Mouse (Mus musculus) kidney, postnatal 36 days (tissue): ENCODE measurements around the gene Gm45062.

Source experiments
- DNase-seq, 2 experiments: peaks; one replicate each; pipeline ENCODE4 v3.0.0; 2021 to 2022; ENCODE audit warnings: mixed read lengths in 2 of 2

Gm45062 gene

GRCm38 (mm10) chr6:8259004-8259666 is at the start of gene Gm45062, which contains the start of the genes Rpa3 and Umad1:
Gene Gm45062, plus strand, starts transcription at chr6:8259450.
Gene Rpa3, minus strand, starts transcription at chr6:8259173.
Gene Umad1, plus strand, starts transcription at chr6:8259288.
- DNase-seq = peak; percentile 98 to 99

GRCm38 (mm10) chr6:8209866-8210186 is 49.4 kb upstream of the Gm45062 start:
- no peak for DNase-seq

- no peak for DNase-seq
Observed at GRCm38 (mm10) chr6:8210661-8211060, 48.6 kb upstream of the Gm45062 start.

DNA sequence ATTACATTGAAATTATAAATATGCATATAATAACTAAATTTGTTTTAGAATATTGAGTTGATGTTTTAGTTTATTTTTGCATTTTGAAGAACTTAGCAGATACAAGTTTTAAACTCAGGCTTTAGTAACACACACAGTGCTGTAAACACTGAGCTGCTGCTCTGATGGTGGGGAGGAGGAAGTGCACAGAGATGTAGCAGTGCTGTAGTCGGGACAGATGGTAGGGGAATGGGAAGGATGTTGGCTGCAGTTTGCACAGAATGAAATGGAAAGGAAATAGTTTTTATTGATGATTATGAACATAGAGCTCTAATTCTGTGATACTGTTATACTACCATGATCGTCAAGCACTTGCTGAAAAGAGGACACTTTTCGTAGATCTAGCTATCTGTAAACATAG is 32.2 kb upstream of the Gm45062 start:
- DNase-seq = no peak

DNA sequence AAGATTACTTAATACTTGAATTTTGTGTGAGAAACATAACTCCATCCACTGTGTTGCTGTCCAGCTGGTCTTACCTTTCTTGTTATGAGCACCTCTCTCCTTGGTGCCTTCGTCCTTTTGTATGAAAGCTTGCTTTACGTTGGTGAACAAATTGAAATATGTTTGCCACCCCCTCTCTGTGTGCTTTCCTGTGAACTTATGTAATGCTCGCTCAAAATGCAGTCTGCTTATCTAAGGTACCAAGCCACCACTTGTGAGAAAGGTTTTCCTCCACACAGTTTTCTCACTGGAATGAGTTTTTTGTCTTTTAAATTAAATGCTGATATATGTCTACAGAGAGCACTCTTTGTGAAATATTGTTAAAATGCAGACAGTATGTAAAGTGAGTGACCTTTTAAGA is 30.7 kb upstream of the Gm45062 start:
- no peak for DNase-seq

DNA sequence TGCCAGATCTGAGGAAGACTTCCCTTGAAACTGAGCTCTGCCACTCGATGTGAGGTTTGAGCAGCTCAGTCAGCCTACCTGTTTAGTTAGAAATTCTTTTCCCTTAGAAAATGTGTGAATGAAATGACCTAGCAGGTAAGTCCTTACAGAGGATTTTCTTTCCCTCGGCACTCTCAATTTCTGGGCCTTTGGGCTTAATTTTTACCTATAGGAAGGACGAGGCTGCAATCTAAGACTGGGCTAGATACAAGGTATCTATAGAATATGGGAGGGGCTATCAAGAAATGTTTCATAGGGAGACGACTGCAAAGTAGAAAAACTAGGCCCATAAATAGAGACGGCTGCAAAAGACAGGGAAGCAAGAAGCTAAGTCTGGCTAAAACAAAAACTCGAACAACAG is 934 bp upstream of the Gm45062 start:
- no peak for DNase-seq

DNA sequence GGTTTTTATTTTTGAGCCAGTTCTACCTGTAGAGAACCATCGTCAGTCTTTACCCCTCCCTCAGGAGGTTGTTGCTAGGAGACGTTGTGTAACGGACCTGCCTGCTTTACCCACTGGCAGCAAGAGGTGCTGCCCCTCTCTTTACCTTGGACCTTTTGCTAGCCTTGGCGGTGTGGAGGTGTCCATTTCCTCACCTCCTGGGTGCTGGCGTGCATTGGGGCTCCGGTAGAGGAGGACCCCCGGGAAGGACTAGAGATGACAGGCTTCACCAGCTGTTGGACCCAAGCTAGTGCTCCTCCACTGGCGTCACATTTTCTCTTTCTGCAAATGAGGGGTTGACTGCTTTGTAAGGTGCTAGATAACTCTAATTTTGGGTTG is 406 bp downstream of the Gm45062 start:
- no peak for DNase-seq

GRCm38 (mm10) chr6:8271047-8271446 is 11.8 kb downstream of the Gm45062 start:
- DNase-seq = peak in 1 of 2 experiments; percentile 8

- peak; percentile 54 to 77 for DNase-seq
Observed at GRCm38 (mm10) chr6:8274387-8275054, 15.3 kb downstream of the Gm45062 start.

DNA sequence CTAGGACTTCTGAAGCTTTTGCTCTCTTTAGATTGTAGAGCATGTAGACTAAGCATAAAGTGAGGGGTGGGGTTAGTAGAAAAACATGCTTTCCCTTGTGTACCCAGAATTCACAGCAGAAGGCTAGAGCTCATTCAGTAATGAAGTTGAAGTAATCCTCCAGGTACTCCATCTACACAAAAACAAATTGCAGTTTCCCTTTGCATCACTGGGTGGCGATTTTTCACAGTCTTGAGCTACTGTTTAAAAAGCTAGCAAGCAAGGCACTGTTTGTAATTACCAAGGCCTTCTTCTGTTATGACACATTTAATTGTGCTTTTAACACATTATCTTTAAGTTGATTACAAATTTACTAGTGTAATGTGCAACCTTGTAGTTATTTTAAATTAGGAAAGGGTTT is 15.8 kb downstream of the Gm45062 start:
- peak; percentile 74 to 84 for DNase-seq

DNA sequence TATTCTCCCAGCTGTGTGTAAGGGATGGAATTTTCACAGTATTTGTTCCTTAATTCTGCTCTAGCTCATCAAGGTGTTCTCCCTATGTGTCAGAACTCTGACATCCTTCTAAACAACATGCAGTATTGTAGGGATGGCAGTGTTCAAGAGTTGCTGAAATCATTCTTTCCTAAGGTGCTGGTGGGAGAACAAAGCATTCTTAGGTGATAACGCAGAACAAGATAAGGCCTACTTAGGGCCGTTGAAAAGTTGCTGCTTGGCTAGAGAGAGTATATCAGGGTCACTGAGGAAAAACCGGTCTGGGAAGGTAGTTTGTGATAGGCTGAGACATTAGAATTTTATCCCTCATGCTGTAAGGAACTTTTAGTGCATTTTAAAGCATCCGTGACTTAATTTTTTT is 17.2 kb downstream of the Gm45062 start:
- DNase-seq = no peak

DNA sequence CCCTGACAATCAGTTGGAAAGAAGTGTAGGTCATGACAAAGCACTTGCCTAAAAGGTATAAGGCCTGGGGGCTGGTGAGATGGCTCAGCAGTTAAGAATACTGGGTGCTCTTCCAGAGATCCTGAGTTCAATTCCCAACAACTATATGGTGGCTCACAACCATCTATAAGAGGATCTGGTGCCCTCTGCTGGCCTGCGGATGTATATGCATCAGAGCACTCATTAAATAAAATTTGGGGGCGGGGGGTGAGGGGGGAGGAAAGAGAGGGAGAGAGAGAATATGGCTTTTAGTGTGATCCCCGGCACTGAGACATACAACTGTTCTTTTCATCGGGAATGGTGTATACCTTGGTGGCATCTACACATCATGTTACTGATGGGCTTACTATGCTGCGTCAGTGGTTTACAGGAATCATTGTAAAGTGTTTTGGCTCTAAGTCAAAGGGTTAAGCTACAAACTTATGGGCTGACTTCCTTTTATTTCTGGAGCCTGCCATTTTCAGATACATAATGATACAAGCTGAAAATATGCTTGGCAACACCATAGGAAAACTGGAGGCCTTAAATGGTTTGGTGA is 19.3 kb downstream of the Gm45062 start:
- DNase-seq = peak in 1 of 2 experiments; percentile 32

- DNase-seq = no peak
Observed at GRCm38 (mm10) chr6:8283255-8283654, 24.0 kb downstream of the Gm45062 start.

GRCm38 (mm10) chr6:8285401-8285960 is 26.2 kb downstream of the Gm45062 start:
- no peak for DNase-seq

GRCm38 (mm10) chr6:8286146-8286545 is 26.9 kb downstream of the Gm45062 start:
- DNase-seq = no peak

DNA sequence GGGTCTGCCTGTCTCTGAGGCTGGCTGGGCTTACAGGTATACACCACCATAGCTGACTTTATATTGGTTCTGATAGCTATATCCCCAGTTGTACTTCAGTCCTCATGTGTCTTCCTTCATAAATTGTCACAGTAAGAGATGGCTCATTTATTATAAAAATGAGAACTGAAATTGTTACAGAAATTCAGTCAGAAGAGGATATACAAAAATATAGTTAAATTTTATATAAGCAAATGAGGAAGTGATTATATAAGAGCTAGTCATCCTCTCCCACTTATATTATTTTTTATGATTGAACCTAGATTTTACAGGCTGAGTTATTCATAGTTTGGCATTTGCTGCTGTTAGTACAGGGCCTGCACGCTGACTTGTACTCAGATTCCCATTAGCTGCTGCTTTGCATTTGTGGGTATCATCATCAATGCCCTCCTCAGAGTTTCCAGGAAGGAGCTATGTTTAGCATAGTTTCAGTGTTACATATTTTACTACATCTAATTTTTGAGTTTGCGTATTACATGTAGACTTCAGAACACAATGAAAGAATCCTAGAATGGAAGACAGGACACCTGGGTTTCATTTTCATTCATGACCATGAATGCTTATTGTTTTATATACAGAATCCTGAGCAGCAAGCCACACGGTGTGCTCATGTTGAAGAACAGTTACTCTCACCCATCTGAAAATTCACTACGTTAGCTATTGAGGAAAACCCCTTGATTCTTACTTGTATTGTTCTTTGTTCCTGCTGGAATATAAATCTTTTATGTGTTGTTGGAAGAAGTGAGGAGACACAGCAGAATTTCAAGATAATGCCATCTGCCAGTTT is 29.7 kb downstream of the Gm45062 start:
- DNase-seq = no peak

DNA sequence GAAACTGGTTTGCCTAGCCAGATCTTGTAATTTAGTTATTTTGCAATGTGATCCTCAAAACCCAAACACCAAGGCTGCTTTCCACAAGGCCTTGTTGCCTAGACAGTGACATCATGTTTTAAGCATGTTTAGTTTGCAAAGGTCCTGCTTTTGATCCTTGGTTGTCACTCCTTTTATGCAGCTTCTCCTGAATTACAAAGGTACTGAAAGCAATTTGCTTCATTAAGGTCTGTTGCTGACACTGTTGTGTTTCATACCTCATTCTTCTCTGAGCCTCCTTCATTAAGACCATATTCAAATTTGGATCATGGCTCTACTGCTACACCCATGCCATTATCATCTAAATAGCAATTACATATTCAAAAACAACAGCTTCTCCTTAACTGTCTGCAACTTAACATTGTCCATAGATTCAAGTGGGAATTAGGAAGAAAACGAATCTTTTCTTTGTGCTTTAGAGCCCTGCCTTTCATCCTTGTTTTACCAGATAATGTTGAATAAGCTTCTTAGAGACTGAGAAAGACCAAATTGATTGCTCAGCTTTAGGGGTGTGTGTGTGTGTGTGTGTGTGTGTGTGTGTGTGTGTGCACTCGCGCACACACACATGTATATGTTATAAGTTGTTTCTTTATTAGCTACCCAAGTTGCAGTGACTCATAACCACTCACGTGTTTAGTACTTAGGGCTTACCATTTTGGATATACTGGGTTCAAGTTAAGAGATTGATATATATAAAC is 35.0 kb downstream of the Gm45062 start:
- DNase-seq = no peak

DNA sequence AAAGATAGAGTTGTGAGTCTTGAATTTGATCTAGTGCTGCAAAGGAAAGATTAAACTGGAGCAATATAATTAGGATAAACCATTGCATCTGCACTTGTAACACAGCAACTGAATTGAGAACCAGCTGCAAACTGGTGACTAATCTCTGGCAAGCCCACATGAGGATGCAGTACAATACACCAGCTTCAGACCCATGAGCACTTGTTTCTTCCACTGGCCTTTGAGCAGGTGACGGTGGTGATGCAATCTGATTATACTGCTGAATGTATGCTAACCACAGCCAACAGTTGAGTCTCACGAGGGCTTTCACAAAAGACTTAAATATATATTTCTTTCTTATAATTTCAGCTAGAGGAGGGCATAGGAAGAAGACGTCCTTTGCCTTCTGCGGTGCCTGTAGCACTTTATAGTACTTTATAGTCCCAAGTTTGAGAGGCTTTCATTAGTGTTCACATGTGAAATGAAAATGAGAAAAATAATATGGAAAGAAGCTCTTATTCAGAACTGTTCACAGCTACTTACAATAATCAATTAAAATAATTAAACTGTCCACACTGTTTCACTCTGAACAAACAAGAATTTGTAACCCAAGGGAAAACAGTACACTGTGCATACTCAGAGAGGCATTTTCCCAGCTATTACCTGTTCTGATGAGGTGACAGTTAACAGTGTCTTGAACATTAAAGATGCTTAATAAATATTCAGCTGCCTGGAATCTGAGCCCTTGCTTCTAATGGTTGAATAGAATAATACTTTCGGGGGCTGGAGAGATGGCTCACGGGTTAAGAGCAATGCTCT is 40.0 kb downstream of the Gm45062 start:
- no peak for DNase-seq

GRCm38 (mm10) chr6:8307878-8308775 is 48.9 kb downstream of the Gm45062 start:
- no peak for DNase-seq

DNA sequence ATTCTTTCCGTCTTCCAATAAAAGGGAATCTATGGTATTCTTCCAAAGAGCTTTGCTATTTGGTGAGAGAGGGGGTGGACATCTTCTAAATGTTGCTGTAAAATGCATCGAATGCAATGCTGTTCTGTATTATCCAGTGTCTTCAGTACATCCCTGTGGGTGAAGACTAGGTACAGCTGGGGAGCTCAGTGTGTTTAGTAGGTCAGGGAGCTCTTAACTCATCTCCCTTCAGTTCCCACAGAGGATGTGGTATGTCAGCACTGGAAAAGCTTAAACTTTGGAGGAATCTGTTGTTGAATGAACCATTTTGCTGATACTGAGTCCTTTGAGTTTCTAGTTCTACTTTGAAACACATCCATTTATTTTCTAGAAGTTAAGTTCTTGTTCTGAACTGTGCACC is 53.3 kb downstream of the Gm45062 start:
- DNase-seq = no peak
